Mouse (Mus musculus): ENCODE data around the gene Gm3233. TPM values are rescaled to one million over a fixed set of nuclear protein-coding genes. Genes with fewer than 3 reads are reported as not detected.
"Not testable (repeated sequence)": the region's sequence is repeated elsewhere in the genome, so short reads cannot be mapped to it uniquely, and the experiment has no call there.

The Gm3233 gene
- polyA plus RNA-seq, 1 experiment from 2014 or later = not detected

DNA sequence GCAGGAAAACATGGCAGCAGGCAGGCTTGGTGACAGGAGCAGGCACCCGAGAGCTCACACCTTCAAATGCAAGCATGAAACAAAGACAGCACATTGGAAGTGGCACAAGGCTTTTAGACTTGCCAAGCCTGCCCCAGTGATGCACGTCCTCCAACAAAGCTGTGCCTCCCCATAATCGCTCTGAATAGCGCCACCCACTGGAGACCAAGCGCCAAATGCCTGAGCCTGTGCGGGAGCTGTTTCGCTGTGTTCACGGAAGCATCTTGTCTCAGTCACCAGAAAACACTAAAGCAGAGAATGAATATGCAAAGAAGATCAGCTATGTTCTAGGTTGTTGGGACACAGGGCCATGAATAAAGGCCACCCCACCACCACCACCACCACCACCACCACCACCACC lies 34.6 kb downstream of the Gm3233 start:
- 75% methylated on average over 8 of the region's 8 CpGs for WGBS
- no peaks in the 10 kb centered on the region for H3K27me3 ChIP-seq
- no peaks in the 10 kb centered on the region for H3K36me3 ChIP-seq
- H3K4me3 ChIP-seq (replicated peaks) = no peak overlapping the region
- H3K4me2 ChIP-seq (replicated peaks) = no peak overlapping the region
- H3K27ac ChIP-seq = no peak overlapping the region
- no peaks in the 10 kb centered on the region for H3K4me1 ChIP-seq (replicated peaks)
- H3K9ac ChIP-seq (replicated peaks) = no peak overlapping the region
- ATAC-seq = no peak
- H3K9me3 ChIP-seq = no peaks in the 10 kb centered on the region

DNA sequence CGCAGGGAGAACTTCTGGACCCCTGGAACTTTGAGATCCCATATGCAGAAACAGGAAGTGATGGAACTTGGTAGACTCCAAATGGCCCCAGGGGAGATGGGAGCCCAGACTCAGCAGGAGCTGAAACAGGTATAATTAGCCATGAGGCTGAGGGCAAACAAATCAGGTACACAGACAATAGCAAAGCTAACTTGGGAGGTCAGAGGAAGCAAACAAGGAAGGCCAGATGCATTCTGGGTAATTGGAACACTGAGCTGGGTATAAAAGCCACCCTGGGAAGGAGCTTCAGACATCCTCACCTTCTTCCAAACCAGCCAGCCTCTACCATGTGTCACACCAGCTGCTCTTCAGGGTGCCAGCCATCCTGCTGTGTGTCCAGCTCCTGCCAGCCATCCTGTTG lies 39.2 kb downstream of the Gm3233 start, which contains the start of gene Krtap12-1:
Gene Krtap12-1, plus strand, starts transcription at position 301 of the 400 bp plus-strand sequence.
- H3K4me1 ChIP-seq (replicated peaks); H3K4me2 ChIP-seq (replicated peaks); H3K9me3 ChIP-seq; H3K27me3 ChIP-seq; H3K36me3 ChIP-seq; H3K27ac ChIP-seq; H3K9ac ChIP-seq (replicated peaks); ATAC-seq; H3K4me3 ChIP-seq (replicated peaks): not testable (repeated sequence)
- 93% methylated on average over 1 of the region's 1 CpGs for WGBS

GRCm38 (mm10) chr10:77715507-77715906 lies 44.0 kb downstream of the Gm3233 start, which contains the start of gene Gm10142:
TSS of gene Gm10142 (plus strand) at chr10:77715807.
- Histone ChIP-seq H3K4me3 (replicated peaks) (no peak within 1 kb of the TSS), H3K36me3 (no peaks in the 10 kb centered on the region), H3K4me1 (replicated peaks) (no peaks in the 10 kb centered on the region), H3K27me3 (no peaks in the 10 kb centered on the region), H3K27ac (no peak within 1 kb of the TSS), H3K4me2 (replicated peaks) (no peak within 1 kb of the TSS), H3K9ac (replicated peaks) (no peak within 1 kb of the TSS), H3K9me3 (peaks cover 5% of the 10 kb centered on the region; the same call in 1 of the 2 replicates)
- no peak for ATAC-seq
- 92% methylated on average over 1 of the region's 1 CpGs for WGBS

DNA sequence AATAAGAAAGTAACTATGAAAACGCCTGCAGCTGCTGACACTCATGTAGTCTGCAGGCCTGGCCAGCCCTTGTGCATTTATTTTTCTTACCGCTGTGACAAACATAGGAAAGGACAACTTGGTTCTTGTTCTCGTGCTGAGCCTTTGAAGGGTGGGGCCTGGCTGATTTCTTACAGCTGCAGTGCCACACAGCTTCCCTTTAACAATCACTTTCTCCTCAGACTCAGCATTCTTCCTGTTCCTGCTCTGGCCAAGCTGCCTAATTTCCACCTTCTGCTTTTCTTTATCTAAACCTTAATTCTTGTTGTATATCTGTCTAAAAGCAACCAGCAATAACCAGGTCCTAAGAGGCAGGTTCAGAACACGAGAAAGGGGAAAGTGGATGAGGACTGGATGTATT lies 45.7 kb downstream of the Gm3233 start:
- Histone ChIP-seq H3K4me2 (replicated peaks) (no peak overlapping the region), H3K9me3 (peaks cover 5% of the 10 kb centered on the region; the same call in 1 of the 2 replicates), H3K9ac (replicated peaks) (no peak overlapping the region), H3K27me3 (no peaks in the 10 kb centered on the region), H3K27ac (no peak overlapping the region), H3K4me3 (replicated peaks) (no peak overlapping the region), H3K36me3 (no peaks in the 10 kb centered on the region), H3K4me1 (replicated peaks) (no peaks in the 10 kb centered on the region)
- ATAC-seq = no peak
- 85% methylated on average over 4 of the region's 4 CpGs for WGBS

- not testable (repeated sequence) for ATAC-seq; H3K36me3 ChIP-seq; H3K4me2 ChIP-seq (replicated peaks); H3K27ac ChIP-seq; H3K4me1 ChIP-seq (replicated peaks); H3K4me3 ChIP-seq (replicated peaks); H3K9ac ChIP-seq (replicated peaks); H3K27me3 ChIP-seq
- H3K9me3 ChIP-seq = peaks cover 11% of the 10 kb centered on the region
Measured at GRCm38 (mm10) chr10:77711157-77711556, 48.3 kb downstream of the Gm3233 start, which contains the start of gene Gm10024. TSS of gene Gm10024 (plus strand) at chr10:77711457.

DNA sequence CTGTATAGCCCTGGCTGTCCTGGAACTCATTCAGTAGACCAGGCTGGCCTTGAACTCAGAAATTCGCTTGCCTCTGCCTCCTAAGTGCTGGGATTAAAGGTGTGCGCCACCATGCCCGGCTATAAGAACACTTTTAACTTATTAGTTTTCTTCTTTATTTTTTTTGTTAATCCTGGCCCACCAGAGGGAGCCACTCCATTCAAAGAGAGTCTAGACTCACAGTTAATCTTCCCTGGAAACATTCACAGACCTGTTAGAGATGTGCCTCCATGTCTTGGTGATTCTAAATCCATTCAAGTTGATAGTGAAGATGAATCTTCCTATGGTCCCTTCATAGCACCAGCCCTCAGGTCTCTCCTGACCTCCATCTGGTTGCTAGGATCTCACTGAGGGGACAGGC lies 49.7 kb downstream of the Gm3233 start:
- Histone ChIP-seq H3K27ac (no peak overlapping the region), H3K9me3 (peaks cover 13% of the 10 kb centered on the region), H3K9ac (replicated peaks) (no peak overlapping the region), H3K4me3 (replicated peaks) (no peak overlapping the region), H3K27me3 (no peaks in the 10 kb centered on the region), H3K4me1 (replicated peaks) (no peaks in the 10 kb centered on the region), H3K36me3 (no peaks in the 10 kb centered on the region), H3K4me2 (replicated peaks) (no peak overlapping the region)
- no peak for ATAC-seq
- 76% methylated on average over 3 of the region's 3 CpGs for WGBS

Other genes starting within 250 kb of the Gm3233 start
- gene Fam207a, start 243.9 kb downstream of the Gm3233 start, polyA plus RNA-seq (2015; fragmentation: Nextera tagmentation; extraction: Ambion mirVana) = 38.5 and 41.6 TPM in 2 replicates
- 0.61 and 0.87 TPM in 2 replicates for gene Itgb2, start 229.4 kb downstream of the Gm3233 start, polyA plus RNA-seq (2015; fragmentation: Nextera tagmentation; extraction: Ambion mirVana)
- 57.5 and 59.0 TPM in 2 replicates for gene Pttg1ip, start 178.0 kb downstream of the Gm3233 start, polyA plus RNA-seq (2015; fragmentation: Nextera tagmentation; extraction: Ambion mirVana)
- gene Sumo3, start 153.6 kb downstream of the Gm3233 start, polyA plus RNA-seq (2015; fragmentation: Nextera tagmentation; extraction: Ambion mirVana) = 302 and 320 TPM in 2 replicates
- 2.5 TPM in 1 of 2 replicates, not detected in the other for gene Gm49325, start 153.5 kb downstream of the Gm3233 start, polyA plus RNA-seq (2015; fragmentation: Nextera tagmentation; extraction: Ambion mirVana)
- gene Ube2g2, start 137.4 kb downstream of the Gm3233 start, polyA plus RNA-seq (2015; fragmentation: Nextera tagmentation; extraction: Ambion mirVana) = 89.8 and 95.5 TPM in 2 replicates
- gene Tspear, start 73.1 kb downstream of the Gm3233 start, polyA plus RNA-seq (2015; fragmentation: Nextera tagmentation; extraction: Ambion mirVana) = 0.67 and 1.2 TPM in 2 replicates
- gene Gm19402, start 68.9 kb downstream of the Gm3233 start, polyA plus RNA-seq (2015; fragmentation: Nextera tagmentation; extraction: Ambion mirVana) = not detected in 2 replicates
- gene Gm9508, start 62.4 kb downstream of the Gm3233 start, polyA plus RNA-seq (2015; fragmentation: Nextera tagmentation; extraction: Ambion mirVana) = not detected in 2 replicates
- not detected in 2 replicates for gene Gm10272, start 53.1 kb downstream of the Gm3233 start, polyA plus RNA-seq (2015; fragmentation: Nextera tagmentation; extraction: Ambion mirVana)
- gene Gm10024, start 48.2 kb downstream of the Gm3233 start, polyA plus RNA-seq (2015; fragmentation: Nextera tagmentation; extraction: Ambion mirVana) = not detected in 2 replicates
- not detected in 2 replicates for gene Gm10142, start 43.9 kb downstream of the Gm3233 start, polyA plus RNA-seq (2015; fragmentation: Nextera tagmentation; extraction: Ambion mirVana)
- gene Krtap12-1, start 39.1 kb downstream of the Gm3233 start, polyA plus RNA-seq (2015; fragmentation: Nextera tagmentation; extraction: Ambion mirVana) = not detected in 2 replicates
- not detected in 2 replicates for gene Gm10100, start 33.2 kb downstream of the Gm3233 start, polyA plus RNA-seq (2015; fragmentation: Nextera tagmentation; extraction: Ambion mirVana)
- gene Gm18596, start 17.0 kb downstream of the Gm3233 start, polyA plus RNA-seq (2015; fragmentation: Nextera tagmentation; extraction: Ambion mirVana) = not detected in 2 replicates
- not detected in 2 replicates for gene Gm9736, start 8.3 kb downstream of the Gm3233 start, polyA plus RNA-seq (2015; fragmentation: Nextera tagmentation; extraction: Ambion mirVana)
- gene Gm3238, start 11.6 kb upstream of the Gm3233 start, polyA plus RNA-seq (2015; fragmentation: Nextera tagmentation; extraction: Ambion mirVana) = not detected in 2 replicates
- gene Gm7138, start 17.3 kb upstream of the Gm3233 start, polyA plus RNA-seq (2015; fragmentation: Nextera tagmentation; extraction: Ambion mirVana) = not detected in 2 replicates
- not detected in 2 replicates for gene Gm3250, start 22.9 kb upstream of the Gm3233 start, polyA plus RNA-seq (2015; fragmentation: Nextera tagmentation; extraction: Ambion mirVana)
- gene Gm7137, start 28.5 kb upstream of the Gm3233 start, polyA plus RNA-seq (2015; fragmentation: Nextera tagmentation; extraction: Ambion mirVana) = not detected in 2 replicates
- not detected in 2 replicates for gene Gm9639, start 35.4 kb upstream of the Gm3233 start, polyA plus RNA-seq (2015; fragmentation: Nextera tagmentation; extraction: Ambion mirVana)
- not detected in 2 replicates for gene Gm19668, start 39.5 kb upstream of the Gm3233 start, polyA plus RNA-seq (2015; fragmentation: Nextera tagmentation; extraction: Ambion mirVana)
- gene Gm9507, start 52.2 kb upstream of the Gm3233 start, polyA plus RNA-seq (2015; fragmentation: Nextera tagmentation; extraction: Ambion mirVana) = not detected in 2 replicates
- gene Gm2696, start 55.0 kb upstream of the Gm3233 start, polyA plus RNA-seq (2015; fragmentation: Nextera tagmentation; extraction: Ambion mirVana) = not detected in 2 replicates
- not detected in 2 replicates for gene Krtap10-4, start 67.4 kb upstream of the Gm3233 start, polyA plus RNA-seq (2015; fragmentation: Nextera tagmentation; extraction: Ambion mirVana)
- gene Krtap10-10, start 76.3 kb upstream of the Gm3233 start, polyA plus RNA-seq (2015; fragmentation: Nextera tagmentation; extraction: Ambion mirVana) = not detected in 2 replicates
- not detected in 2 replicates for gene Gm36176, start 87.1 kb upstream of the Gm3233 start, polyA plus RNA-seq (2015; fragmentation: Nextera tagmentation; extraction: Ambion mirVana)
- gene Gm10318, start 93.2 kb upstream of the Gm3233 start, polyA plus RNA-seq (2015; fragmentation: Nextera tagmentation; extraction: Ambion mirVana) = not detected in 2 replicates
- not detected in 2 replicates for gene Gm3285, start 102.3 kb upstream of the Gm3233 start, polyA plus RNA-seq (2015; fragmentation: Nextera tagmentation; extraction: Ambion mirVana)
- 9.8 and 10.3 TPM in 2 replicates for gene Lrrc3, start 142.9 kb upstream of the Gm3233 start, polyA plus RNA-seq (2015; fragmentation: Nextera tagmentation; extraction: Ambion mirVana)
- gene Trpm2, start 210.9 kb upstream of the Gm3233 start, polyA plus RNA-seq (2015; fragmentation: Nextera tagmentation; extraction: Ambion mirVana) = 2.7 and 3.3 TPM in 2 replicates
- gene 1810043G02Rik, start 218.8 kb upstream of the Gm3233 start, polyA plus RNA-seq (2015; fragmentation: Nextera tagmentation; extraction: Ambion mirVana) = 32.4 and 36.8 TPM in 2 replicates

All from midbrain, embryonic 13.5 days (tissue).